Comparison of ENCODE assay signal across 16 mouse cellular contexts in the genomic region with DNA sequence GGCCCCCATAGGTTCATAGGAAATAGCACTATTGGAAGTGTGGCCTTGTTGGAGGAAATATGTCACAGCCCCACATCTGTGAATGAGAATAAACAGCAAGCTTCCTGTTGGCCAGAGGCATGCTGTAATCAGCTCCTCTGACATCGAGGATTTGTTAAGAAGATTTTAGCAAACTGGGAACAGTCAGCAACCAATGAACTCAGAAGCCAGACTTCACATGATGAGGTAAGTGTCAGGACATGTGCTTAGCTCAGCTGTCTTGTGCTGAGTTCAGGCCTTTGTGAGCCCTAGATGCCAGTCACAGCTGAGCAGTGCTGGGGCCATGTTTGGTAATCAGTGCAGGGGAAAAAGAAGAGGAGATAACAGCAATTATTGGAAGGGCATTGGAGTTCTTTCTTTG.
DNase-seq lines count a peak whose midpoint lies in the region; ATAC-seq and TF ChIP-seq lines count a peak whose summit lies in the region.
"Had no signal": no experiment of that assay in that cellular context is flagged by ENCODE, and none has a peak within 500 bp of the region (broad histone marks: within the 10 kb centered on the region; RNA-seq: fewer than 3 reads in every experiment).

No protein-coding gene starts in this region.

- no peak overlapping the region for H3K27ac ChIP-seq in forebrain, postnatal 0 days (ENCODE audit: low read depth, low read length)
- H3K27ac ChIP-seq in forebrain, embryonic 11.5 days (ENCODE audit: low read depth, low read length) = no peak overlapping the region
- H3K27ac ChIP-seq in lung, embryonic 16.5 days (ENCODE audit: low read length) = no peak overlapping the region
- peak overlapping the region; percentile 81 for H3K27ac ChIP-seq in heart, embryonic 13.5 days (replicated peaks)
- H3K27ac ChIP-seq: embryonic facial prominence, embryonic 13.5 days; hindbrain, embryonic 10.5 days; liver, embryonic 14.5 days; midbrain, embryonic 12.5 days had no signal

- peaks cover 5% of the 10 kb centered on the region for H3K4me1 ChIP-seq in forebrain, postnatal 0 days (ENCODE audit: insufficient read depth)
- H3K4me1 ChIP-seq in forebrain, embryonic 11.5 days (replicated peaks; ENCODE audit: control insufficient read depth, insufficient read depth, low read length) = no peaks in the 10 kb centered on the region
- H3K4me1 ChIP-seq in lung, embryonic 16.5 days (replicated peaks; ENCODE audit: control insufficient read depth, insufficient read depth, low read length) = 0 out of 2 replicates have a peak, but pooled peaks cover 2% of the 10 kb centered on the region
- H3K4me1 ChIP-seq in heart, embryonic 13.5 days = peaks cover 60% of the 10 kb centered on the region

- no peak for DNase-seq in forebrain, postnatal 0 days
- DNase-seq in forebrain, embryonic 11.5 days (ENCODE audit: low spot score) = no peak
- no peak for DNase-seq in lung, postnatal 14 days
- DNase-seq in liver = no peak
- DNase-seq in kidney, adult 8-10 months = no peak
- DNase-seq in left cerebral cortex, postnatal 4 days = no peak
- DNase-seq: cerebellum, postnatal 10 days; kidney, adult 11 months had no signal

- H3K36me3 ChIP-seq in forebrain, postnatal 0 days (ENCODE audit: insufficient read depth) = 0 out of 2 replicates have a peak, but pooled peaks cover 9% of the 10 kb centered on the region
- no peaks in the 10 kb centered on the region for H3K36me3 ChIP-seq in forebrain, embryonic 11.5 days (ENCODE audit: control insufficient read depth, insufficient read depth, low read length)
- no peaks in the 10 kb centered on the region for H3K36me3 ChIP-seq in lung, embryonic 16.5 days (ENCODE audit: control insufficient read depth, insufficient read depth, low read length)
- no peaks in the 10 kb centered on the region for H3K36me3 ChIP-seq in heart, embryonic 13.5 days
- H3K36me3 ChIP-seq: embryonic facial prominence, embryonic 13.5 days; G1E; midbrain, embryonic 12.5 days had no signal

- ATAC-seq in forebrain, postnatal 0 days = peak; percentile 48
- no peak for ATAC-seq in forebrain, embryonic 11.5 days (replicated peaks; ENCODE audit: low FRiP score)
- peak; percentile 57 for ATAC-seq in lung, embryonic 16.5 days (ENCODE audit: low read depth)
- peak; percentile 42; the same call in 1 of the 2 replicates for ATAC-seq in heart, embryonic 13.5 days (ENCODE audit: extremely low read depth, insufficient number of reproducible peaks, low FRiP score, low TSS enrichment)
- ATAC-seq: activated CD4-positive, CD25-positive, alpha-beta regulatory T cell, adult 4 months had no signal

- intact Hi-C loops in left cerebral cortex, postnatal 4 days (cut with DNase I) = no loop called here

- H3K9me3 ChIP-seq in forebrain, postnatal 0 days (ENCODE audit: low read length) = no peaks in the 10 kb centered on the region
- no peaks in the 10 kb centered on the region for H3K9me3 ChIP-seq in forebrain, embryonic 11.5 days (ENCODE audit: control insufficient read depth, low read length)
- H3K9me3 ChIP-seq in lung, embryonic 16.5 days (ENCODE audit: control insufficient read depth, low read length) = no peaks in the 10 kb centered on the region
- H3K9me3 ChIP-seq in heart, embryonic 13.5 days = no peaks in the 10 kb centered on the region
- H3K9me3 ChIP-seq: embryonic facial prominence, embryonic 13.5 days; G1E; hindbrain, embryonic 10.5 days; midbrain, embryonic 12.5 days had no signal

- no peak for TF ChIP-seq CTCF in forebrain, postnatal 0 days (IDR thresholded peaks at IDR 0.05; ENCODE audit: low read depth)

- no peaks in the 10 kb centered on the region for H3K27me3 ChIP-seq in forebrain, postnatal 0 days (ENCODE audit: insufficient read depth, low read length)
- no peaks in the 10 kb centered on the region for H3K27me3 ChIP-seq in forebrain, embryonic 11.5 days (ENCODE audit: control insufficient read depth, insufficient read depth, low read length)
- no peaks in the 10 kb centered on the region for H3K27me3 ChIP-seq in lung, embryonic 16.5 days (ENCODE audit: control insufficient read depth, insufficient read depth, low read depth, low read length)
- H3K27me3 ChIP-seq in heart, embryonic 13.5 days (replicated peaks) = no peaks in the 10 kb centered on the region
- H3K27me3 ChIP-seq: embryonic facial prominence, embryonic 13.5 days; midbrain, embryonic 12.5 days had no signal

- H3K9ac ChIP-seq in forebrain, postnatal 0 days = no peak overlapping the region
- H3K9ac ChIP-seq in forebrain, embryonic 11.5 days (ENCODE audit: low read length) = no peak overlapping the region
- H3K9ac ChIP-seq in lung, embryonic 16.5 days (ENCODE audit: low read length) = no peak overlapping the region
- no peak overlapping the region for H3K9ac ChIP-seq in heart, embryonic 13.5 days
- H3K9ac ChIP-seq: embryonic facial prominence, embryonic 13.5 days; liver, embryonic 14.5 days; midbrain, embryonic 12.5 days had no signal

- no peak overlapping the region for H3K4me3 ChIP-seq in forebrain, postnatal 0 days (ENCODE audit: low read depth, low read length)
- H3K4me3 ChIP-seq in forebrain, embryonic 11.5 days (ENCODE audit: low read depth, low read length) = no peak overlapping the region
- no peak overlapping the region for H3K4me3 ChIP-seq in lung, embryonic 16.5 days (ENCODE audit: low read length)
- no peak overlapping the region for H3K4me3 ChIP-seq in heart, embryonic 13.5 days
- H3K4me3 ChIP-seq: embryonic facial prominence, embryonic 13.5 days; hindbrain, embryonic 10.5 days; midbrain, embryonic 12.5 days had no signal

- 41% methylated on average over 1 of the region's 1 CpGs for WGBS in forebrain, postnatal 0 days
- 88% methylated on average over 1 of the region's 1 CpGs for WGBS in forebrain, embryonic 11.5 days
- 21% methylated on average over 1 of the region's 1 CpGs for WGBS in lung, embryonic 16.5 days
- WGBS in heart, embryonic 13.5 days = 0% methylated on average over 1 of the region's 1 CpGs

- H3K4me2 ChIP-seq in forebrain, postnatal 0 days (ENCODE audit: low read depth) = no peak overlapping the region
- H3K4me2 ChIP-seq in forebrain, embryonic 11.5 days (ENCODE audit: low read depth, low read length, severe bottlenecking) = no peak overlapping the region
- no peak overlapping the region for H3K4me2 ChIP-seq in lung, embryonic 16.5 days (ENCODE audit: low read depth, low read length)
- H3K4me2 ChIP-seq in heart, embryonic 13.5 days = no peak overlapping the region
- H3K4me2 ChIP-seq: embryonic facial prominence, embryonic 13.5 days; midbrain, embryonic 12.5 days had no signal
